Mouse (Mus musculus) stomach, embryonic 14.5 days (tissue): Measurements from ENCODE around the gene Cmtr1. TPM values are rescaled to one million over a fixed set of nuclear protein-coding genes. Genes with fewer than 3 reads are reported as not detected.

ENCODE experiments used
- ATAC-seq: fragments of 200-750 bp; cut with Nextera tagmentation; 2 replicates; pipeline ENCODE4 v1.8.0; 2017; ENCODE audit warnings: low read depth, moderate TSS enrichment; ENCODE audit not compliant: insufficient number of reproducible peaks, insufficient read depth, low FRiP score
- H3K27ac ChIP-seq: fragments of 300-500 bp; sonication (generic); 2 replicates; pipeline ENCODE4 v1.5.1; 2014; ENCODE audit warnings: mild to moderate bottlenecking, low read length, moderate library complexity, mixed read lengths
- H3K27me3 ChIP-seq: fragments of 300-500 bp; sonication (generic); 2 replicates; pipeline ENCODE4 v1.6.1; 2014; ENCODE audit warnings: low read length, control low read depth, mixed read lengths; ENCODE audit not compliant: control insufficient read depth, insufficient read depth
- H3K36me3 ChIP-seq: fragments of 300-500 bp; sonication (generic); 2 replicates; pipeline ENCODE4 v1.6.1; 2014; ENCODE audit warnings: mild to moderate bottlenecking, control low read depth, low read length, moderate library complexity, mixed read lengths; ENCODE audit not compliant: control insufficient read depth, insufficient read depth
- H3K4me1 ChIP-seq: fragments of 300-500 bp; sonication (generic); 2 replicates; pipeline ENCODE4 v1.6.1; 2014; ENCODE audit warnings: low read length, control low read depth, mixed read lengths; ENCODE audit not compliant: control insufficient read depth, insufficient read depth
- H3K4me2 ChIP-seq: fragments of 300-500 bp; sonication (generic); replicated peaks from 2 replicates; pipeline ENCODE4 v1.6.1; 2014; ENCODE audit warnings: low read depth, low read length, control low read depth
- H3K4me3 ChIP-seq: fragments of 300-500 bp; sonication (generic); 2 replicates; pipeline ENCODE4 v1.5.1; 2014; ENCODE audit warnings: low read depth, low read length, control low read depth
- H3K9ac ChIP-seq: fragments of 300-500 bp; sonication (generic); replicated peaks from 2 replicates; pipeline ENCODE4 v1.6.1; 2014; ENCODE audit warnings: low read depth, mild to moderate bottlenecking, control low read depth, low read length, moderate library complexity, mixed read lengths
- H3K9me3 ChIP-seq: fragments of 300-500 bp; sonication (generic); 2 replicates; pipeline ENCODE4 v1.6.1; 2016; ENCODE audit warnings: low read depth, low read length, control low read depth; ENCODE audit not compliant: control insufficient read depth
- WGBS: fragments of 180-500 bp; shearing (Covaris S2); extraction: QIAGEN DNeasy Blood & Tissue Kit; methylation state at CpG from one replicate; pipeline ENCODE4 v1.1.7; 2014; 5-methylcytosine and 5-hydroxymethylcytosine counted together
- polyA plus RNA-seq: library from polyadenylated mRNA; unstranded; fragments of >200 nt; fragmentation: Nextera tagmentation; extraction: Ambion mirVana; gene quantifications from 2 replicates; pipeline ENCODE4 v1.2.1, GENCODE M21; 2014

Gene Cmtr1
- polyA plus RNA-seq, 1 experiment from 2014 or later = 117 TPM

DNA sequence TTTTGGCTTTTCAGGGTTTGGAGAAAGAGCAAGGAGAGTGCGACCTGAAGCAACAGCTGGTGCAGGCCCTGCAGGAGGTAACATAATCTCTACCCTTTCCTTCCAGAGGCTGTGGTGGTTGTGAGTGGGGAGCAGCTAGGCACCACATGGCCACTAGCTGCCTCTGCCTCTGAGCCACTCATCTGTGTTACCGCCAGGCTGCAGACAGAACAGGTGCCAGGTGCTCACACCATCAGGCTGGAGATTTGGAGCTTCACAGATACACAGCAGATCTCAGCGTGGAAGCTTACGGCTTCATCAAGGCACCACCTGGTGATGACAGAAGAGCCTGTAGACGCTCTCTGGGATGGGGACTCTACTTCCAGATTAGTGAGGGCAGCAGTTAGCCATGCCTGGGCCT is 31.4 kb upstream of the Cmtr1 start:
- 92% methylated on average over 5 of the region's 5 CpGs for WGBS
- Histone ChIP-seq H3K4me1 (no peaks in the 10 kb centered on the region), H3K9me3 (no peaks in the 10 kb centered on the region), H3K4me3 (no peak overlapping the region), H3K36me3 (peaks cover 73% of the 10 kb centered on the region), H3K27ac (no peak overlapping the region), H3K27me3 (no peaks in the 10 kb centered on the region), H3K9ac (no peak overlapping the region), H3K4me2 (no peak overlapping the region)
- no peak for ATAC-seq

DNA sequence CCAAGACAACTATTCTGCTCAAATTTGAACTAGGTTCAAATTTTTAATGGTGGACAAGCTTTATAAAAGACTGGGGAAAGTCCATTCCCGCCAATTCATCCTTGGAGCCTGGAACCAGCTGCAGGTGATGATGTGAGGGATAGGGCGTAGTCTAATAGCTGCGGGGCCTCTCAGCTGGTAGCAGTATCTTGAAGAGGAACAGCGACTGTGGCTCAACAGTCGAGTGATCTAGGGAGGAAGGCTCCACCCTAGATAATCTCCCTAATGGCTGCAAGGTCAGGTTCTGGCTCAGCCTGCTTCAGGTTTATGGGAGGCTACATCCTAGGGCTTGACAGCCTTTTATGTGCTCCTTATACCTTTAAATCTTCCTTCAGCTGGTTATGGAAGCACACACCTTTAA is 30.8 kb upstream of the Cmtr1 start:
- Histone ChIP-seq H3K36me3 (peaks cover 70% of the 10 kb centered on the region), H3K4me3 (no peak overlapping the region), H3K9ac (no peak overlapping the region), H3K4me1 (no peaks in the 10 kb centered on the region), H3K27me3 (no peaks in the 10 kb centered on the region), H3K9me3 (no peaks in the 10 kb centered on the region), H3K4me2 (no peak overlapping the region), H3K27ac (no peak overlapping the region)
- no peak for ATAC-seq
- 85% methylated on average over 5 of the region's 5 CpGs for WGBS

- no peak overlapping the region for H3K9ac ChIP-seq
- H3K4me1 ChIP-seq = no peaks in the 10 kb centered on the region
- ATAC-seq = no peak
- no peak overlapping the region for H3K4me3 ChIP-seq
- H3K4me2 ChIP-seq = no peak overlapping the region
- no peak overlapping the region for H3K27ac ChIP-seq
- no peaks in the 10 kb centered on the region for H3K27me3 ChIP-seq
- no peaks in the 10 kb centered on the region for H3K9me3 ChIP-seq
- H3K36me3 ChIP-seq = peaks cover 68% of the 10 kb centered on the region
- 90% methylated on average over 11 of the region's 11 CpGs for WGBS
These were observed 28.1 kb upstream of the Cmtr1 start for GRCm38 (mm10) chr17:29632312-29632711.

DNA sequence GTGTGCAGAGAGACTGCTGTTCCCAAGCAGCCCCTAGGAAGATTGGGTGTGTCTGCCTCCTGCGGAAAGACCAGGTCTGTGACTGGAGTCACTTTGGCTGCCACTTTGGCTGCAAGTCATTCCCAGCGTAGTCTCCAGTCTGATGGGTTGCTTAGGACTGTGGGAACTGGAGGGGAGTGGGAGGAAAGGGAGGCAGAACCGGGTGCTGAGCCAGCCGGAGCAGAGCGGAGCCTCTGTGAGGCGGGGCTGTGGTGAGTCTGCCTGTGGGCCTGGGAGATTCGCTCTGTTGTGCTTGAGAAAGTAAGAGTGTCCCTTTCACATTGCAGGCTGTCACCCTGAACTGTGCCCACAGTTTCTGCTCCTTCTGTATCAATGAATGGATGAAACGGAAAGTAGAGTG is 24.9 kb upstream of the Cmtr1 start:
- H3K4me3 ChIP-seq = no peak overlapping the region
- no peak overlapping the region for H3K4me2 ChIP-seq
- H3K4me1 ChIP-seq = no peaks in the 10 kb centered on the region
- ATAC-seq = no peak
- H3K9me3 ChIP-seq = no peaks in the 10 kb centered on the region
- H3K36me3 ChIP-seq = peaks cover 59% of the 10 kb centered on the region
- 88% methylated on average over 8 of the region's 8 CpGs for WGBS
- H3K9ac ChIP-seq = no peak overlapping the region
- H3K27ac ChIP-seq = no peak overlapping the region
- H3K27me3 ChIP-seq = no peaks in the 10 kb centered on the region

DNA sequence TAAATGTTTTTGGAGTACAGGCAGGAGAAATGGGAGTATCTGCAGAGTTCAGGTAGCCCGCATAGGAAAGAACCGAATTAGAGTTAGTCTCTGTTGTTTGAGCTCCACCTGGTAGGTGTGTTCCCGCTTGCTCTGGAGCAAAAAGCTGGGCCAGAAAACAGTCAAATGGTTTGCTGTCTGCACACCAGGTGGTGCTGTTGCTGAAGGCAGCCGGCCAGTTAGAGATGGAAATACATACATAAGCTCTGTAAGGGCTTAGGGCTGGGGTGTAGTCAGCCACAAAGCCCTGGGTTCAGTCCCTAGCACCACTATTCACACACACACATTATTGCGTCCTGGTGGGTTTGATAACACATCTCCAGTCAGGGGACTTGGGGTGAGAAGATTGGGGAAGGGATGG is 24.3 kb upstream of the Cmtr1 start:
- no peak overlapping the region for H3K4me3 ChIP-seq
- no peak overlapping the region for H3K27ac ChIP-seq
- no peak for ATAC-seq
- H3K9ac ChIP-seq = no peak overlapping the region
- 67% methylated on average over 5 of the region's 5 CpGs for WGBS
- no peaks in the 10 kb centered on the region for H3K9me3 ChIP-seq
- peaks cover 57% of the 10 kb centered on the region for H3K36me3 ChIP-seq
- H3K4me2 ChIP-seq = no peak overlapping the region
- H3K4me1 ChIP-seq = no peaks in the 10 kb centered on the region
- H3K27me3 ChIP-seq = no peaks in the 10 kb centered on the region

DNA sequence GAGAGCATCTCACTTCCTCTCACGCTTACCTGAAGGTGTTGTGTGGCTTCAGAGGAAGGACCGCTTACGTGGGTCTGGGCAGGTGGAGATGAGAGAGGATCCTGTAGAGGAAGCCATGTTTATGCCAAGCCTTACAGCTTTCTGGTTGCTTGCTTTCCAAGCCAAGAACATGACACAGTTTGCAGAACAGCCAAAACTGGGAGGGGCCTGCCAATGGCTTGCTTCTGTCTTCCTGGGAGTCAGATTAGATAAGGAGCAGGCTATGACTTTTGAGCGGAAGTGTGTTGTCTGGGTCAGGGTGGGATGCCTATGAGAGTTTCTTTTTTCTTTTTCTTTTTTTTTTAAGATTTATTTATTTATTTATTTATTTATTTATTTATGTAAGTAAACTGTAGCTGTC is 23.0 kb upstream of the Cmtr1 start:
- H3K4me2 ChIP-seq = no peak overlapping the region
- no peaks in the 10 kb centered on the region for H3K9me3 ChIP-seq
- no peak overlapping the region for H3K4me3 ChIP-seq
- 92% methylated on average over 4 of the region's 4 CpGs for WGBS
- H3K27me3 ChIP-seq = no peaks in the 10 kb centered on the region
- no peak for ATAC-seq
- H3K36me3 ChIP-seq = peaks cover 54% of the 10 kb centered on the region
- H3K4me1 ChIP-seq = no peaks in the 10 kb centered on the region
- H3K27ac ChIP-seq = no peak overlapping the region
- H3K9ac ChIP-seq = no peak overlapping the region

- WGBS = 75% methylated on average over 8 of the region's 8 CpGs
- H3K27me3 ChIP-seq = no peaks in the 10 kb centered on the region
- no peak overlapping the region for H3K27ac ChIP-seq
- H3K4me3 ChIP-seq = no peak overlapping the region
- no peak overlapping the region for H3K4me2 ChIP-seq
- ATAC-seq = no peak
- H3K36me3 ChIP-seq = peaks cover 55% of the 10 kb centered on the region
- no peak overlapping the region for H3K9ac ChIP-seq
- no peaks in the 10 kb centered on the region for H3K4me1 ChIP-seq
- H3K9me3 ChIP-seq = no peaks in the 10 kb centered on the region
These were observed 22.5 kb upstream of the Cmtr1 start for GRCm38 (mm10) chr17:29637895-29638294.

DNA sequence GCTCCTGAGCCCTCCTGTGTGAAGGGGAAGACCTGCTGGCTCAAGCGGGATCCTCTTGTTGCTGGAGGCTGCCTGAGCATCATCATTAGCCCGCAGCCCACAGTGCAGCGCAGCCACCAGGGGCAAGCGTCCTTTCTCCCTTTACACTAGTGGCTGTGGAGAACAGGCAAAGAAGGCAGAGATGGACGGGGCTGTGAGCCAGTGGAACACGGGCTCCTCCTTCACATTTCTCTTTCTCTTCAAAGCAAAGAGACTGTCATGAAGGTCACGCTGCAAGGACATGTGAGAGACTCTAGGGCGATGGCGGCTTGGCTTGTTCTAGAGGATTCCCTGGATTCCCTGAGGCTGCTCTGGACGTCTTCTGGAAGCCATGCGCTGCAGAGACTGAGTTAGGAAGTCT is 19.4 kb upstream of the Cmtr1 start:
- ATAC-seq = no peak
- no peaks in the 10 kb centered on the region for H3K9me3 ChIP-seq
- no peaks in the 10 kb centered on the region for H3K4me1 ChIP-seq
- no peak overlapping the region for H3K4me3 ChIP-seq
- 94% methylated on average over 11 of the region's 11 CpGs for WGBS
- no peak overlapping the region for H3K4me2 ChIP-seq
- H3K27me3 ChIP-seq = no peaks in the 10 kb centered on the region
- H3K27ac ChIP-seq = no peak overlapping the region
- H3K36me3 ChIP-seq = peaks cover 41% of the 10 kb centered on the region
- H3K9ac ChIP-seq = no peak overlapping the region

GRCm38 (mm10) chr17:29642219-29642618 is 18.2 kb upstream of the Cmtr1 start:
- H3K27me3 ChIP-seq = no peaks in the 10 kb centered on the region
- H3K9me3 ChIP-seq = no peaks in the 10 kb centered on the region
- H3K4me1 ChIP-seq = no peaks in the 10 kb centered on the region
- peaks cover 29% of the 10 kb centered on the region for H3K36me3 ChIP-seq
- no peak overlapping the region for H3K4me3 ChIP-seq
- no peak overlapping the region for H3K27ac ChIP-seq
- 58% methylated on average over 3 of the region's 3 CpGs for WGBS
- ATAC-seq = no peak
- H3K4me2 ChIP-seq = no peak overlapping the region
- H3K9ac ChIP-seq = no peak overlapping the region
